Mouse (Mus musculus): ENCODE results near the gene Rcn3. TPM values are rescaled to one million over a fixed set of nuclear protein-coding genes. Genes with fewer than 3 reads are reported as not detected.
"Not testable (repeated sequence)": the region's sequence is repeated elsewhere in the genome, so short reads cannot be mapped to it uniquely, and the experiment has no call there.

Gene Rcn3
- total and polyA plus RNA-seq, 2 experiments from 2014 or later: 39.3 to 42.9 TPM

DNA sequence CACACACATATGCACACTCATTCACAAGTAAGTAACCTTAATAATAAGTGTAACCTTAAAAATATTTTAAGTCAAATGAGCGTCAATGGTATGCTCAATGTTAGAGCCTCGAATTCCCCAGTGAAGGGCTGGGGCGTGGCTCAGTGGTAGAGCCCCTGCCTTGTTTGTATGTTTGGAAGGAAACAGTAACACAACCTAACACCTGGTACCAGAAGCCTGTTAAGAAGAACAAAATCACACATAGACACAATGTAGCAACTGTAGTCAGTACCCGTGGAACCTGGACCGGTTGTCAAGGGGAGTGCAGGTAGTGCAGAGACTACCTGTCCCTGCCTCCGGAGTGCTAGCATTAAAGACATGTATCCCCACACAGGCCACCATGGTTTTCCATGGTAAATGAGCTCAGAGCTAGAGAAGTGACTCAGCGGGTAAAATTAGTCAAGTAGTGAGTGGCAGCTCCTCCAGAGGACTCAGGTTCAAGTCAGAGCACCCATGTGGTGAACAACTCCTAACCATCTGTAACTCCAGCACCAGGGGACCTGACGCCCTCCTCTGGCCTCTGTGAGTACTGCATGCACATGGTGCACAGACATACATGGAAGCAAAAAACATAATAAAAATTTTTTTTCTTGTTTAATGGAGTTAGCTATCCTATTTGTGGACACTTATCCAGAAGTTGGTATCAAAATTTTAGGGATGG is 6.7 kb upstream of the Rcn3 start:
- H3K4me1 ChIP-seq (ENCODE audit: insufficient read depth, low read length): no peaks in the 10 kb centered on the region; the same call in 1 of the 2 replicates
- 88% methylated on average over 8 of the region's 8 CpGs for WGBS
- TF ChIP-seq CTCF (IDR thresholded peaks at IDR 0.05; ENCODE audit: low read depth): peak; percentile 48
- no peak overlapping the region for H3K27ac ChIP-seq
- no peak overlapping the region for H3K4me3 ChIP-seq (ENCODE audit: low read length)
- no peak for DNase-seq (ENCODE audit: low spot score)
- H3K4me2 ChIP-seq (ENCODE audit: low read depth, low read length): no peak overlapping the region
- ATAC-seq: no peak
- H3K9ac ChIP-seq (replicated peaks; ENCODE audit: low read length): no peak overlapping the region
- no peaks in the 10 kb centered on the region for H3K9me3 ChIP-seq (ENCODE audit: low read length)
- no peaks in the 10 kb centered on the region for H3K36me3 ChIP-seq (ENCODE audit: insufficient read depth, low read length)
- H3K27me3 ChIP-seq (ENCODE audit: insufficient read depth, low read length): no peaks in the 10 kb centered on the region

DNA sequence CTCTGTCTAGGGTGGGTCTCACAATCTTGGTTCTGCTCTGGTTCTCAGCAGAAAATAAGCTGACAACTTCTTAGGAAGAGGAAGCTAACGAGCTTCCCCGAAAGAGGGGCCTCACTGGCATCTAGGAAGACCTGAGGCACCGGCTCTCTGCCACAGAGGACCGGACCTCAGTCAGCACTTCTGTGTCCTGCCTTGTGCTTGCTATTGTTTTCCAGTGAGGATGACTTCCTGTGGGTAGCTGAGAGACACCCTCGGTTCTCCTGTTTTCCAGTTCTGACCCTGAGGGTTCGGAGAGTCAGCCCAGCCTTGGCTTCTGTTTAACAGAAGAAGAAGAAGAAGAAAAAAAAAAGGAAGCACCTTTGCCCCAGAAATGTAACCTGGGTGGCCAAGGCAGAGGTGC is 5.5 kb upstream of the Rcn3 start:
- DNase-seq (ENCODE audit: low spot score): no peak
- 74% methylated on average over 6 of the region's 6 CpGs for WGBS
- Histone ChIP-seq H3K9me3 (ENCODE audit: low read length) (no peaks in the 10 kb centered on the region), H3K4me2 (ENCODE audit: low read depth, low read length) (no peak overlapping the region), H3K27me3 (ENCODE audit: insufficient read depth, low read length) (no peaks in the 10 kb centered on the region), H3K27ac (no peak overlapping the region), H3K4me3 (ENCODE audit: low read length) (no peak overlapping the region), H3K9ac (replicated peaks; ENCODE audit: low read length) (no peak overlapping the region), H3K4me1 (ENCODE audit: insufficient read depth, low read length) (no peaks in the 10 kb centered on the region; the same call in 1 of the 2 replicates), H3K36me3 (ENCODE audit: insufficient read depth, low read length) (no peaks in the 10 kb centered on the region)
- no peak for TF ChIP-seq CTCF (IDR thresholded peaks at IDR 0.05; ENCODE audit: low read depth)
- no peak for ATAC-seq

DNA sequence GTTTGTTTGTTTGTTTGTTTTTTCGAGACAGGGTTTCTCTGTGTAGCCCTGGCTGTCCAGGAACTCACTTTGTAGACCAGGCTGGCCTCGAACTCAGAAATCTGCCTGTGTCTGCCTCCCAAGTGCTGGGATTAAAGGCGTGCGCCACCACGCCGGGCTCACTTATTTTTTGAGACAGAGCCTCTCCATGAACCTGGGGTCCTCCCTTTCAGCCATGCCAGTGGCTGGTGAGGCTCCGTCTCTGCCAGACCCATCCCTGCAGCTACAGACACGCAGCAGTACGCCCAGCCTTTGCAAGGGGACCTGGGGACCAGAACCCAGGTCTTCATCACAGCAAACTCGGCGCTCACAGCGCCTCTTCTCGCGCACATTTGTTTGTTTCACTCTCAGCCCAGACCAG is 3.9 kb upstream of the Rcn3 start:
- not testable (repeated sequence) for H3K4me2 ChIP-seq (ENCODE audit: low read depth, low read length); H3K4me1 ChIP-seq (ENCODE audit: insufficient read depth, low read length); H3K4me3 ChIP-seq (ENCODE audit: low read length); ATAC-seq; H3K27ac ChIP-seq; H3K36me3 ChIP-seq (ENCODE audit: insufficient read depth, low read length); H3K9ac ChIP-seq (replicated peaks; ENCODE audit: low read length); H3K27me3 ChIP-seq (ENCODE audit: insufficient read depth, low read length); H3K9me3 ChIP-seq (ENCODE audit: low read length); DNase-seq (ENCODE audit: low spot score)
- 93% methylated on average over 14 of the region's 14 CpGs for WGBS

DNA sequence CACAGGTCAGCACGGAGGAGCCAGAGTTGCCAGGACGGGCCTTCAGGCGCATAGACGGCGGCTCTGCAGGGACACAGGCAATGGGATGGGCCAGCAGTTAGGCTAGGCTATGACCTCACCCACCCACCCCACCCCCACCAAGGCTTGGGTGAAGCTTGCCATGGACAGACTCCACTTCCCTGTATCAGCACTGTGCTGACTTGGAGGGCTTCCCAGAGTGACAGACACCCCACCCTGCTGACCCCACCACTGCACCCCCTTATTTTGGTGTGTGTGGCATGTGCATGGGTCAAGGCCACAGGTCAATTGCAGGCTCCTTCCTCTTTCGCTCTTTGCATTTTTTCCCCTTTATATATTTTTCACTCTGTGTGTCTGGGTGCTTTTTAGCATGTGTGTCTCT is 3.3 kb upstream of the Rcn3 start:
- Histone ChIP-seq H3K4me1 (ENCODE audit: insufficient read depth, low read length) (no peaks in the 10 kb centered on the region), H3K27ac (no peak overlapping the region), H3K9me3 (ENCODE audit: low read length) (no peaks in the 10 kb centered on the region), H3K4me2 (ENCODE audit: low read depth, low read length) (no peak overlapping the region), H3K9ac (replicated peaks; ENCODE audit: low read length) (no peak overlapping the region), H3K36me3 (ENCODE audit: insufficient read depth, low read length) (no peaks in the 10 kb centered on the region), H3K4me3 (ENCODE audit: low read length) (no peak overlapping the region), H3K27me3 (ENCODE audit: insufficient read depth, low read length) (no peaks in the 10 kb centered on the region)
- no peak for DNase-seq (ENCODE audit: low spot score)
- ATAC-seq: no peak
- TF ChIP-seq CTCF (IDR thresholded peaks at IDR 0.05; ENCODE audit: low read depth): no peak
- WGBS: 82% methylated on average over 6 of the region's 6 CpGs

DNA sequence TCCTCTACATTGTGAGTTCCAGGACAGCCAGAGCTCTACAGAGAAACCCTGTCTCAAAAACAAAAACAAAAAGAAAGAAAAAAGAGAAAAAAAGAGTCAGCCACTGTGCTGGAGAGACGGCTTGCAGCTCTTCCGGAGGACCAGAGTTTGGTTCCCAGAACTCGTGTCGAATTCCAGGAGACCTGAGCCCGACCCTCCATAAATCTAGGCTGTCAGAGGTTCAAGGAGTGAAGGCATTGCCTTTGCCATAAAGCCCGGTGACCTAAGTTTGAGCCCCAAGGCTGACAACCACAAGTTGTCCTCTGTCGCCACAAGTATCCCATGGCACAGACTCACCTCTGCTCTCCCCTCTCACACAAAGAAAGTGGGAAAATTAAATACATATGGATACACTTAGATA is 2.1 kb upstream of the Rcn3 start:
- no peak for TF ChIP-seq CTCF (IDR thresholded peaks at IDR 0.05; ENCODE audit: low read depth)
- Histone ChIP-seq H3K36me3 (ENCODE audit: insufficient read depth, low read length) (no peaks in the 10 kb centered on the region), H3K9me3 (ENCODE audit: low read length) (no peaks in the 10 kb centered on the region), H3K9ac (replicated peaks; ENCODE audit: low read length) (no peak overlapping the region), H3K27ac (no peak overlapping the region), H3K27me3 (ENCODE audit: insufficient read depth, low read length) (no peaks in the 10 kb centered on the region), H3K4me3 (ENCODE audit: low read length) (no peak overlapping the region), H3K4me1 (ENCODE audit: insufficient read depth, low read length) (no peaks in the 10 kb centered on the region), H3K4me2 (ENCODE audit: low read depth, low read length) (no peak overlapping the region)
- WGBS: 58% methylated on average over 7 of the region's 7 CpGs
- DNase-seq (ENCODE audit: low spot score): no peak
- ATAC-seq: no peak

DNA sequence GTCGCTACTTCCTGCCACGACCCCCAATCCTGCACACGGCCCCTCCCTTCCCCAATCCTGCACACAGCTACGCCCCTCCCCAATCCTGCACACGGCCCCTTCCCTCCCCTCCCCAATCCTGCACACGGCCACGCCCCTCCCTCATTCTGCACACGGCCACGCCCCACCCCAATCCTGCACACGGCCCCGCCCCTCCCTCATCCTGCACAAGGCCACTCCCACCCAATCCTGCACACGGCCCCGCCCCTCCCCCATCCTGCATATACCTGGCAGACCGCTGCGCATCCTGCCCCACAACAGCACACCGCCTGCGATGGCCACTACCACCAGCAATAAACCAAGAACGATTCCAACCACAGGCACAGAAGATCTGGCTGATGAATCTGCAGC is 1.5 kb upstream of the Rcn3 start:
- H3K4me2 ChIP-seq (ENCODE audit: low read depth, low read length): no peak overlapping the region
- WGBS: 42% methylated on average over 17 of the region's 18 CpGs
- H3K4me1 ChIP-seq (ENCODE audit: insufficient read depth, low read length): no peaks in the 10 kb centered on the region
- no peak overlapping the region for H3K4me3 ChIP-seq (ENCODE audit: low read length)
- H3K36me3 ChIP-seq (ENCODE audit: insufficient read depth, low read length): no peaks in the 10 kb centered on the region
- no peak for TF ChIP-seq CTCF (IDR thresholded peaks at IDR 0.05; ENCODE audit: low read depth)
- no peak overlapping the region for H3K9ac ChIP-seq (replicated peaks; ENCODE audit: low read length)
- no peak overlapping the region for H3K27ac ChIP-seq
- ATAC-seq (no peak), DNase-seq (ENCODE audit: low spot score) (no peak)
- no peaks in the 10 kb centered on the region for H3K9me3 ChIP-seq (ENCODE audit: low read length)
- H3K27me3 ChIP-seq (ENCODE audit: insufficient read depth, low read length): no peaks in the 10 kb centered on the region

DNA sequence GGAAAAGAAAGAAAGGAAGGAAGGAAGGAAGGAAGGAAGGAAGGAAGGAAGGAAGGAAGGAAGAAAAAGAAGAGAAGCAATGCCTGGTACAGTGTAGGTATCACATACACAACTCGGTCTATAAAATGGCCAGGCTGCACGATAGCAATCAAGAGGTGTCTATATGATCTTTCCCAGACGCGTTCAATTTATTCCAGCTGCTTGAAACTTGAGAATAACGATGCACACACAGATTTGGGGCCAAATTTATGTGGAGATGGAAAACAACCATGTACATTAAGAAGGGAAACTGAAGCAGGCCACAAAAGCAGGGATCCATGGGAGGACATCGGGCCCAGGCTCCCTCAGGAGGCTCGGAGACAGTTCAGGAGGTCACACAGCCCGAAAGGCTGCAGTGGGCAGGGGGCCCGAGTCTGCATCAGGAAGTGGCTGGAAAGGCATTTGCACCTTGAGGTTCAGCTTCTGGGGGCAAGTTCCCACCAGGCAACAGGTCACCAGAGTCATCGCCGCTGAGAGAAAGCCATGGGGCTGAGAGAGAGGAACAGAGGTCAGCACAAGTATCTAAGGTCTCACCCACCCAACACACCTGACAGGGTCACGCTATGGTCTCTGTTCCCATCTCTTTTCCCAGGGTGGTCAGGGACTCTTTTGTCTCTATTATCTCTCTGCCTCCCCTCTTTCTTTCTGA is 951 bp upstream of the Rcn3 start:
- H3K4me2 ChIP-seq (ENCODE audit: low read depth, low read length): no peak overlapping the region
- no peak overlapping the region for H3K4me3 ChIP-seq (ENCODE audit: low read length)
- H3K9me3 ChIP-seq (ENCODE audit: low read length): no peaks in the 10 kb centered on the region
- DNase-seq (ENCODE audit: low spot score) (no peak), ATAC-seq (no peak)
- H3K9ac ChIP-seq (replicated peaks; ENCODE audit: low read length): no peak overlapping the region
- no peak for TF ChIP-seq CTCF (IDR thresholded peaks at IDR 0.05; ENCODE audit: low read depth)
- no peaks in the 10 kb centered on the region for H3K36me3 ChIP-seq (ENCODE audit: insufficient read depth, low read length)
- H3K27ac ChIP-seq: no peak overlapping the region
- WGBS: 59% methylated on average over 12 of the region's 12 CpGs
- no peaks in the 10 kb centered on the region for H3K4me1 ChIP-seq (ENCODE audit: insufficient read depth, low read length)
- H3K27me3 ChIP-seq (ENCODE audit: insufficient read depth, low read length): no peaks in the 10 kb centered on the region

Data from hindbrain, postnatal 0 days (tissue).